In genomic region chr5:71606907-71607306, GRCm38 (mm10) we compare ENCODE assay signal across 30 mouse cellular contexts. TPM values are rescaled to one million over a fixed set of nuclear protein-coding genes. Genes with fewer than 3 reads are reported as not detected.
DNase-seq lines count a peak whose midpoint lies in the region; ATAC-seq and TF ChIP-seq lines count a peak whose summit lies in the region.
"Had no signal": no experiment of that assay in that cellular context is flagged by ENCODE, and none has a peak within 500 bp of the region (broad histone marks: within the 10 kb centered on the region; RNA-seq: fewer than 3 reads in every experiment).

No protein-coding gene starts in this region.

- H3K4me3 ChIP-seq in heart, embryonic 12.5 days: no peak overlapping the region
- H3K4me3 ChIP-seq in hindbrain, embryonic 14.5 days (replicated peaks; ENCODE audit: low read length): no peak overlapping the region
- H3K4me3 ChIP-seq in hindbrain, embryonic 12.5 days: no peak overlapping the region
- H3K4me3 ChIP-seq in midbrain, postnatal 0 days (ENCODE audit: low read depth, low read length): no peak overlapping the region
- no peak overlapping the region for H3K4me3 ChIP-seq in midbrain, embryonic 13.5 days (replicated peaks)
- no peak overlapping the region for H3K4me3 ChIP-seq in neural tube, embryonic 14.5 days (ENCODE audit: low read depth, low read length)
- H3K4me3 ChIP-seq: embryonic facial prominence, embryonic 12.5 days; forebrain, embryonic 12.5 days; limb, embryonic 12.5 days had no signal

- H3K36me3 ChIP-seq in heart, embryonic 12.5 days: no peaks in the 10 kb centered on the region
- no peaks in the 10 kb centered on the region for H3K36me3 ChIP-seq in hindbrain, embryonic 14.5 days (replicated peaks; ENCODE audit: control insufficient read depth, insufficient read depth)
- no peaks in the 10 kb centered on the region for H3K36me3 ChIP-seq in hindbrain, embryonic 12.5 days
- H3K36me3 ChIP-seq in midbrain, postnatal 0 days (ENCODE audit: insufficient read depth, low read length): no peaks in the 10 kb centered on the region
- no peaks in the 10 kb centered on the region for H3K36me3 ChIP-seq in midbrain, embryonic 13.5 days
- no peaks in the 10 kb centered on the region for H3K36me3 ChIP-seq in neural tube, embryonic 14.5 days (ENCODE audit: control insufficient read depth, insufficient read depth, low read length)
- H3K36me3 ChIP-seq: embryonic facial prominence, embryonic 12.5 days; forebrain, embryonic 12.5 days; limb, embryonic 12.5 days had no signal

- H3K9me3 ChIP-seq in heart, embryonic 12.5 days (replicated peaks): no peaks in the 10 kb centered on the region
- H3K9me3 ChIP-seq in hindbrain, embryonic 14.5 days (ENCODE audit: control insufficient read depth, low read length): no peaks in the 10 kb centered on the region
- H3K9me3 ChIP-seq in hindbrain, embryonic 12.5 days (replicated peaks): no peaks in the 10 kb centered on the region
- H3K9me3 ChIP-seq in midbrain, postnatal 0 days (ENCODE audit: low read length): no peaks in the 10 kb centered on the region
- H3K9me3 ChIP-seq in midbrain, embryonic 13.5 days: no peaks in the 10 kb centered on the region
- no peaks in the 10 kb centered on the region for H3K9me3 ChIP-seq in neural tube, embryonic 14.5 days (ENCODE audit: control insufficient read depth, low read length)
- H3K9me3 ChIP-seq: embryonic facial prominence, embryonic 12.5 days; forebrain, embryonic 12.5 days; limb, embryonic 12.5 days had no signal

- no peak overlapping the region for H3K9ac ChIP-seq in heart, embryonic 12.5 days
- H3K9ac ChIP-seq in hindbrain, embryonic 14.5 days: no peak overlapping the region
- no peak overlapping the region for H3K9ac ChIP-seq in hindbrain, embryonic 12.5 days
- H3K9ac ChIP-seq in midbrain, postnatal 0 days (replicated peaks; ENCODE audit: low read length, poor library complexity, severe bottlenecking): no peak overlapping the region
- H3K9ac ChIP-seq in midbrain, embryonic 13.5 days (replicated peaks): no peak overlapping the region
- no peak overlapping the region for H3K9ac ChIP-seq in neural tube, embryonic 14.5 days (replicated peaks; ENCODE audit: low read depth, low read length)
- H3K9ac ChIP-seq: embryonic facial prominence, embryonic 12.5 days; forebrain, embryonic 12.5 days; limb, embryonic 12.5 days; liver, postnatal 0 days had no signal

- no peaks in the 10 kb centered on the region for H3K27me3 ChIP-seq in heart, embryonic 12.5 days (replicated peaks)
- H3K27me3 ChIP-seq in hindbrain, embryonic 14.5 days (ENCODE audit: control insufficient read depth, insufficient read depth, low read length): no peaks in the 10 kb centered on the region
- no peaks in the 10 kb centered on the region for H3K27me3 ChIP-seq in hindbrain, embryonic 12.5 days
- no peaks in the 10 kb centered on the region for H3K27me3 ChIP-seq in midbrain, postnatal 0 days (ENCODE audit: insufficient read depth, low read length)
- H3K27me3 ChIP-seq in midbrain, embryonic 13.5 days: no peaks in the 10 kb centered on the region
- H3K27me3 ChIP-seq in neural tube, embryonic 14.5 days (ENCODE audit: control insufficient read depth, insufficient read depth, low read length): no peaks in the 10 kb centered on the region
- H3K27me3 ChIP-seq: embryonic facial prominence, embryonic 12.5 days; forebrain, embryonic 12.5 days; limb, embryonic 12.5 days had no signal

- no peak overlapping the region for H3K4me2 ChIP-seq in heart, embryonic 12.5 days
- H3K4me2 ChIP-seq in hindbrain, embryonic 14.5 days (replicated peaks): no peak overlapping the region
- no peak overlapping the region for H3K4me2 ChIP-seq in hindbrain, embryonic 12.5 days (replicated peaks)
- no peak overlapping the region for H3K4me2 ChIP-seq in midbrain, postnatal 0 days (ENCODE audit: low read depth, low read length, poor library complexity, severe bottlenecking)
- H3K4me2 ChIP-seq in midbrain, embryonic 13.5 days (replicated peaks): no peak overlapping the region
- no peak overlapping the region for H3K4me2 ChIP-seq in neural tube, embryonic 14.5 days (ENCODE audit: low read depth, low read length)
- H3K4me2 ChIP-seq: embryonic facial prominence, embryonic 12.5 days; forebrain, embryonic 12.5 days; limb, embryonic 12.5 days; liver, embryonic 11.5 days had no signal

- no peak for ATAC-seq in heart, embryonic 12.5 days (ENCODE audit: insufficient number of reproducible peaks, low FRiP score)
- peak; percentile 40; the same call in 1 of the 2 replicates for ATAC-seq in hindbrain, embryonic 14.5 days (ENCODE audit: low FRiP score)
- no peak for ATAC-seq in hindbrain, embryonic 12.5 days (ENCODE audit: low FRiP score)
- ATAC-seq in midbrain, postnatal 0 days (ENCODE audit: low FRiP score): no peak
- ATAC-seq in midbrain, embryonic 13.5 days: no peak
- peak; percentile 65; the same call in 1 of the 2 replicates for ATAC-seq in neural tube, embryonic 14.5 days (ENCODE audit: low read depth)
- ATAC-seq: liver, postnatal 0 days; lung, postnatal 0 days had no signal

- peak overlapping the region; percentile 56 for H3K27ac ChIP-seq in heart, embryonic 12.5 days (ENCODE audit: poor library complexity, severe bottlenecking)
- H3K27ac ChIP-seq in hindbrain, embryonic 14.5 days: no peak overlapping the region
- no peak overlapping the region for H3K27ac ChIP-seq in hindbrain, embryonic 12.5 days
- no peak overlapping the region for H3K27ac ChIP-seq in midbrain, postnatal 0 days (ENCODE audit: low read depth, low read length)
- no peak overlapping the region for H3K27ac ChIP-seq in midbrain, embryonic 13.5 days
- H3K27ac ChIP-seq in neural tube, embryonic 14.5 days (ENCODE audit: low read depth, low read length): no peak overlapping the region
- H3K27ac ChIP-seq: embryonic facial prominence, embryonic 12.5 days; forebrain, embryonic 12.5 days; kidney, postnatal 0 days; limb, embryonic 12.5 days; macrophage; stomach, postnatal 0 days had no signal

- 52% methylated on average over 4 of the region's 4 CpGs for WGBS in heart, embryonic 12.5 days
- 33% methylated on average over 4 of the region's 4 CpGs for WGBS in hindbrain, embryonic 14.5 days
- 55% methylated on average over 4 of the region's 4 CpGs for WGBS in hindbrain, embryonic 12.5 days
- 42% methylated on average over 4 of the region's 4 CpGs for WGBS in midbrain, postnatal 0 days
- 50% methylated on average over 4 of the region's 4 CpGs for WGBS in midbrain, embryonic 13.5 days
- 18% methylated on average over 4 of the region's 4 CpGs for WGBS in neural tube, embryonic 14.5 days

- TF ChIP-seq CTCF in midbrain, postnatal 0 days (IDR thresholded peaks at IDR 0.05): no peak

- H3K4me1 ChIP-seq in heart, embryonic 12.5 days (replicated peaks): 0 out of 2 replicates have a peak, but pooled peaks cover 16% of the 10 kb centered on the region
- H3K4me1 ChIP-seq in hindbrain, embryonic 14.5 days (replicated peaks; ENCODE audit: control insufficient read depth, insufficient read depth, low read length): peaks cover 9% of the 10 kb centered on the region; the same call in 1 of the 2 replicates
- no peaks in the 10 kb centered on the region for H3K4me1 ChIP-seq in hindbrain, embryonic 12.5 days
- no peaks in the 10 kb centered on the region for H3K4me1 ChIP-seq in midbrain, postnatal 0 days (ENCODE audit: insufficient read depth, low read length)
- no peaks in the 10 kb centered on the region for H3K4me1 ChIP-seq in midbrain, embryonic 13.5 days (replicated peaks)
- H3K4me1 ChIP-seq in neural tube, embryonic 14.5 days (ENCODE audit: control insufficient read depth, insufficient read depth, low read length): no peaks in the 10 kb centered on the region
- H3K4me1 ChIP-seq: embryonic facial prominence, embryonic 12.5 days; forebrain, embryonic 12.5 days had no signal

- no peak for DNase-seq in heart, adult 9 months (ENCODE audit: low spot score in 2 of 2)
- no peak for DNase-seq in hindbrain, embryonic 14.5 days (ENCODE audit: low spot score)
- DNase-seq in midbrain, postnatal 0 days (ENCODE audit: low spot score): peak; percentile 26
- no peak for DNase-seq in ovary, postnatal 10 days (ENCODE audit: low spot score)
- DNase-seq: adrenal gland, postnatal 36 days; cerebellum, adult 11-12 months; cerebellum, postnatal 14 days; kidney, adult 11 months; liver, postnatal 0 days; thymus, adult 2 months; thymus, postnatal 4 days had no signal

RNA-seq across cellular contexts. Expression of gene Gabrb1, which starts 51.0 kb away (rescaled TPM):
- polyA plus RNA-seq in heart, embryonic 12.5 days (2016; fragmentation: Nextera tagmentation; extraction: Ambion mirVana): 1.0 and 1.4 TPM in 2 replicates
- 26.2 and 31.1 TPM in 2 replicates for polyA plus RNA-seq in hindbrain, embryonic 14.5 days (2014; fragmentation: Nextera tagmentation; extraction: Ambion mirVana)
- polyA plus RNA-seq in hindbrain, embryonic 12.5 days (2016; fragmentation: Nextera tagmentation; extraction: Ambion mirVana): 1.8 and 2.6 TPM in 2 replicates
- 15.3 and 21.2 TPM in 2 replicates for total RNA-seq in midbrain, postnatal 0 days (2014; rRNA removed)
- 43.6 and 46.6 TPM in 2 replicates for polyA plus RNA-seq in midbrain, postnatal 0 days (2015; fragmentation: Nextera tagmentation; extraction: Ambion mirVana)
- 7.8 and 8.8 TPM in 2 replicates for polyA plus RNA-seq in midbrain, embryonic 13.5 days (2015; fragmentation: Nextera tagmentation; extraction: Ambion mirVana)
- polyA plus RNA-seq in neural tube, embryonic 14.5 days (2014; fragmentation: Nextera tagmentation; extraction: Ambion mirVana): 21.2 and 32.2 TPM in 2 replicates
- total RNA-seq: hematopoietic stem cell, adult 5-6 weeks; monocyte, adult 5-6 weeks had no signal
- polyA plus RNA-seq: large intestine, adult 2 months; liver, postnatal 0 days; macrophage; thymus, adult 2 months had no signal

RNA-seq across cellular contexts. Expression of gene Gabra4, which starts 51.2 kb away (rescaled TPM):
- polyA plus RNA-seq in heart, embryonic 12.5 days (2016; fragmentation: Nextera tagmentation; extraction: Ambion mirVana): 7.7 and 7.8 TPM in 2 replicates
- 16.3 and 18.7 TPM in 2 replicates for polyA plus RNA-seq in hindbrain, embryonic 14.5 days (2014; fragmentation: Nextera tagmentation; extraction: Ambion mirVana)
- polyA plus RNA-seq in hindbrain, embryonic 12.5 days (2016; fragmentation: Nextera tagmentation; extraction: Ambion mirVana): 2.4 TPM in 2 replicates
- 17.0 and 18.9 TPM in 2 replicates for total RNA-seq in midbrain, postnatal 0 days (2014; rRNA removed)
- polyA plus RNA-seq in midbrain, postnatal 0 days (2015; fragmentation: Nextera tagmentation; extraction: Ambion mirVana): 22.2 and 22.5 TPM in 2 replicates
- 7.9 and 10.0 TPM in 2 replicates for polyA plus RNA-seq in midbrain, embryonic 13.5 days (2015; fragmentation: Nextera tagmentation; extraction: Ambion mirVana)
- 12.5 and 20.5 TPM in 2 replicates for polyA plus RNA-seq in neural tube, embryonic 14.5 days (2014; fragmentation: Nextera tagmentation; extraction: Ambion mirVana)
- total RNA-seq: hematopoietic stem cell, adult 5-6 weeks; monocyte, adult 5-6 weeks had no signal
- polyA plus RNA-seq: large intestine, adult 2 months; liver, postnatal 0 days; macrophage; thymus, adult 2 months had no signal

RNA-seq across cellular contexts. Expression of gene Cox7b2, which starts 58.9 kb away (rescaled TPM):
- 0.34 and 0.39 TPM in 2 replicates for polyA plus RNA-seq in heart, embryonic 12.5 days (2016; fragmentation: Nextera tagmentation; extraction: Ambion mirVana)
- polyA plus RNA-seq in hindbrain, embryonic 14.5 days (2014; fragmentation: Nextera tagmentation; extraction: Ambion mirVana): 0.86 and 1.3 TPM in 2 replicates
- polyA plus RNA-seq in hindbrain, embryonic 12.5 days (2016; fragmentation: Nextera tagmentation; extraction: Ambion mirVana): not detected in 2 replicates
- total RNA-seq in midbrain, postnatal 0 days (2014; rRNA removed): not detected in 2 replicates
- 1.2 and 1.5 TPM in 2 replicates for polyA plus RNA-seq in midbrain, postnatal 0 days (2015; fragmentation: Nextera tagmentation; extraction: Ambion mirVana)
- 0.86 TPM in 1 of 2 replicates, not detected in the other for polyA plus RNA-seq in midbrain, embryonic 13.5 days (2015; fragmentation: Nextera tagmentation; extraction: Ambion mirVana)
- polyA plus RNA-seq in neural tube, embryonic 14.5 days (2014; fragmentation: Nextera tagmentation; extraction: Ambion mirVana): 0.55 TPM in 1 of 2 replicates, not detected in the other
- total RNA-seq: adrenal gland, postnatal 36 days; gastrocnemius, adult 8-10 months; hematopoietic stem cell, adult 5-6 weeks; layer of hippocampus, postnatal 10 days; monocyte, adult 5-6 weeks had no signal
- polyA plus RNA-seq: embryonic facial prominence, embryonic 12.5 days; forebrain, embryonic 12.5 days; gonadal fat pad, adult 2 months; large intestine, adult 2 months; limb, embryonic 12.5 days; liver, embryonic 11.5 days; liver, postnatal 0 days; macrophage; neural tube, embryonic 11.5 days; thymus, adult 2 months had no signal

Comparison
In these comparisons a context has a peak if more than half of its experiments do, and no peak if none do; other contexts are left out.
1. ATAC-seq: peak in hindbrain, embryonic 14.5 days (single experiment) and neural tube, embryonic 14.5 days (single experiment); none in heart, embryonic 12.5 days (single experiment), hindbrain, embryonic 12.5 days (single experiment), midbrain, postnatal 0 days (single experiment) and midbrain, embryonic 13.5 days (single experiment).